8 mouse cellular contexts compared by ENCODE assay signal in genomic region chr4:129576863-129577491, GRCm38 (mm10). TPM values are rescaled to one million over a fixed set of nuclear protein-coding genes. Genes with fewer than 3 reads are reported as not detected.
A peak's percentile ranks its signal among the peaks of the same experiment; 100 is the strongest.
DNase-seq lines count a peak whose midpoint lies in the region; ATAC-seq and TF ChIP-seq lines count a peak whose summit lies in the region.

No protein-coding gene starts in this region.

- no peaks in the 10 kb centered on the region for H3K36me3 ChIP-seq in ES-E14 (ENCODE audit: control insufficient read depth, insufficient read depth, low read length, poor library complexity, severe bottlenecking)
- H3K36me3 ChIP-seq in hindbrain, embryonic 15.5 days = no peaks in the 10 kb centered on the region

- no peak overlapping the region for H3K4me3 ChIP-seq in ES-E14 (ENCODE audit: insufficient read depth in 1 of 2, low read depth in 1 of 2, low read length in 2 of 2, poor library complexity in 1 of 2, severe bottlenecking in 1 of 2)
- 0 out of 2 replicates have a peak overlapping the region, but pooled peaks have one; percentile 0 for H3K4me3 ChIP-seq in brown adipose tissue, adult 24 weeks (ENCODE audit: insufficient read depth, low read depth, low read length)
- H3K4me3 ChIP-seq in hindbrain, embryonic 15.5 days = no peak overlapping the region

- H3K4me1 ChIP-seq in ES-E14 (ENCODE audit: control insufficient read depth in 2 of 2, insufficient read depth in 2 of 2, low read length in 2 of 2, poor library complexity in 1 of 2) = peaks cover 0 to 6% of the 10 kb centered on the region in 2 experiments; a peak in 2 of 4 replicates
- H3K4me1 ChIP-seq in brown adipose tissue, adult 24 weeks (ENCODE audit: control insufficient read depth, insufficient read depth, insufficient read length, low read length) = peaks cover 11% of the 10 kb centered on the region
- H3K4me1 ChIP-seq in hindbrain, embryonic 15.5 days (replicated peaks) = 0 out of 2 replicates have a peak, but pooled peaks cover 5% of the 10 kb centered on the region

- H3K9me3 ChIP-seq in ES-E14 (ENCODE audit: control insufficient read depth, insufficient read depth, low read depth, low read length) = no peaks in the 10 kb centered on the region
- no peaks in the 10 kb centered on the region for H3K9me3 ChIP-seq in hindbrain, embryonic 15.5 days

- in situ Hi-C loops in ES-E14 (cut with MboI; ENCODE audit: low sequenced_read_pairs in 2 of 2, unreplicated experiment in 2 of 2) = no loop called here

- H3K4me2 ChIP-seq in hindbrain, embryonic 15.5 days = peak overlapping the region; percentile 23

- 27% methylated on average over 21 of the region's 21 CpGs for WGBS in hindbrain, embryonic 15.5 days

- ATAC-seq in hindbrain, embryonic 15.5 days (ENCODE audit: low FRiP score, low read depth) = no peak

- H3K9ac ChIP-seq in ES-E14 (ENCODE audit: insufficient read depth, low read depth, low read length, poor library complexity, severe bottlenecking) = 0 out of 2 replicates have a peak overlapping the region, but pooled peaks have one; percentile 7
- H3K9ac ChIP-seq in hindbrain, embryonic 15.5 days = peak overlapping the region; percentile 13; the same call in 1 of the 2 replicates

- no peak for DNase-seq in ES-E14 (ENCODE audit: low read depth, low spot score)
- DNase-seq in frontal cortex, postnatal 36 days (ENCODE audit: low spot score in 2 of 2) = peak; percentile 43 to 49
- DNase-seq in left cerebral cortex, postnatal 36 days (ENCODE audit: low spot score in 2 of 2) = peak; percentile 33 to 38
- peak; percentile 71 for DNase-seq in mesoderm, embryonic 11.5 days (ENCODE audit: low read depth, low spot score)
- DNase-seq in right cerebral cortex, postnatal 14 days = peak; percentile 68
- peak; percentile 48 for DNase-seq in urinary bladder, postnatal 25 days (ENCODE audit: low spot score)

- H3K27me3 ChIP-seq in hindbrain, embryonic 15.5 days = no peaks in the 10 kb centered on the region

- H3K27ac ChIP-seq in ES-E14 (ENCODE audit: insufficient read depth, low read depth, low read length, poor library complexity, severe bottlenecking) = no peak overlapping the region
- H3K27ac ChIP-seq in brown adipose tissue, adult 24 weeks (replicated peaks; ENCODE audit: low read depth, low read length) = no peak overlapping the region
- H3K27ac ChIP-seq in hindbrain, embryonic 15.5 days (replicated peaks) = no peak overlapping the region

- intact Hi-C loops in left cerebral cortex, postnatal 36 days (cut with DNase I) = no loop called here

TF ChIP-seq in ES-E14, 5 proteins besides CTCF, POLR2A, EP300 and RAD21:
- TF ChIP-seq ZC3H11A (IDR thresholded peaks at IDR 0.05; ENCODE audit: borderline replicate concordance, low read depth, low read length) = no peak
- TF ChIP-seq MAFK (IDR thresholded peaks at IDR 0.05; ENCODE audit: insufficient read depth, low read depth, low read length) = no peak
- TF ChIP-seq CHD2 (IDR thresholded peaks at IDR 0.05; ENCODE audit: low read depth, low read length) = no peak
- no peak for TF ChIP-seq ZNF384 (IDR thresholded peaks at IDR 0.05; ENCODE audit: low read depth, low read length)
- no peak for TF ChIP-seq HCFC1 (IDR thresholded peaks at IDR 0.05; ENCODE audit: borderline replicate concordance, insufficient read depth, low read length)

RNA-seq across cellular contexts. Expression of gene Fam167b, which starts 1.4 kb away (rescaled TPM):
- not detected in 2 replicates for total RNA-seq in ES-E14 (2012; rRNA removed)
- polyA plus RNA-seq in brown adipose tissue, adult 24 weeks (2012; ENCODE audit: insufficient read depth, insufficient read length, missing spikeins) = not detected in 2 replicates
- 0.24 and 0.34 TPM in 2 replicates for polyA plus RNA-seq in hindbrain, embryonic 15.5 days (2015; fragmentation: Nextera tagmentation; extraction: Ambion mirVana)
- total RNA-seq in left cerebral cortex, postnatal 36 days (2021) = not detected

RNA-seq across cellular contexts. Expression of gene Lck, which starts 3.5 kb away (rescaled TPM):
- total RNA-seq in ES-E14 (2012; rRNA removed) = 19.1 and 36.6 TPM in 2 replicates
- polyA plus RNA-seq in brown adipose tissue, adult 24 weeks (2012; ENCODE audit: insufficient read depth, insufficient read length, missing spikeins) = not detected in 2 replicates
- polyA plus RNA-seq in hindbrain, embryonic 15.5 days (2015; fragmentation: Nextera tagmentation; extraction: Ambion mirVana) = 11.7 and 13.6 TPM in 2 replicates
- 1 to 10 TPM; 2.1 to 2.6 TPM for total RNA-seq in left cerebral cortex, postnatal 36 days (2021)

RNA-seq across cellular contexts. Expression of gene Eif3i, which starts 23.5 kb away (rescaled TPM):
- 297 and 328 TPM in 2 replicates for total RNA-seq in ES-E14 (2012; rRNA removed)
- 156 and 174 TPM in 2 replicates for polyA plus RNA-seq in brown adipose tissue, adult 24 weeks (2012; ENCODE audit: insufficient read depth, insufficient read length, missing spikeins)
- polyA plus RNA-seq in hindbrain, embryonic 15.5 days (2015; fragmentation: Nextera tagmentation; extraction: Ambion mirVana) = 203 and 206 TPM in 2 replicates
- total RNA-seq in left cerebral cortex, postnatal 36 days (2021) = 100 to 1,000 TPM; 121 to 140 TPM

RNA-seq across cellular contexts. Expression of gene Tmem234, which starts 23.5 kb away (rescaled TPM):
- 172 and 193 TPM in 2 replicates for total RNA-seq in ES-E14 (2012; rRNA removed)
- polyA plus RNA-seq in brown adipose tissue, adult 24 weeks (2012; ENCODE audit: insufficient read depth, insufficient read length, missing spikeins) = 84.4 and 96.6 TPM in 2 replicates
- polyA plus RNA-seq in hindbrain, embryonic 15.5 days (2015; fragmentation: Nextera tagmentation; extraction: Ambion mirVana) = 183 and 184 TPM in 2 replicates
- total RNA-seq in left cerebral cortex, postnatal 36 days (2021) = 10 to 100 TPM; 92.2 to 93.7 TPM

RNA-seq across cellular contexts. Expression of gene Hdac1, which starts 34.5 kb away (rescaled TPM):
- 96.0 and 102 TPM in 2 replicates for total RNA-seq in ES-E14 (2012; rRNA removed)
- polyA plus RNA-seq in brown adipose tissue, adult 24 weeks (2012; ENCODE audit: insufficient read depth, insufficient read length, missing spikeins) = 46.2 and 49.1 TPM in 2 replicates
- polyA plus RNA-seq in hindbrain, embryonic 15.5 days (2015; fragmentation: Nextera tagmentation; extraction: Ambion mirVana) = 84.7 and 92.2 TPM in 2 replicates
- 10 to 100 TPM; 27.0 to 27.4 TPM for total RNA-seq in left cerebral cortex, postnatal 36 days (2021)
